Comparison of ENCODE assay signal across 9 mouse cellular contexts in the genomic region with DNA sequence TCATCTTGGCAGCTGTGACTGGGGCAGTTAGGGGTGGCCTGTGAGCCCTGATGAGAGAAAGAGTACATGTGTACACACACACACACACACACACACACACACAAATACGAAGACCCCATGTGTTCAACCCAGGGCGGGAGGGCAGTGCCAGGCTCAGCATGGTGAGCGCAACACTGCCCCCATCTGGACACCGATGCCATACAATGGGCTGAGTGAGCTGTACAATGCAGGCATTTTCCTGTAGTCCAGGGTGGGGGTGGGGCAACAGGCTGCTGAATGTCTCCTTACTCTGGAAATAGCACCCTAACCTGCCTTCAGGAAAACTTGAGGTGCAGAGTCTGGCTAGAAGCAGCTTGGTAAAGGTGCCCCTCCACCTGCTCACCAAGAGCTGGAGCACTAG. TPM values are rescaled to one million over a fixed set of nuclear protein-coding genes. Genes with fewer than 3 reads are reported as not detected.
A peak's percentile ranks its signal among the peaks of the same experiment; 100 is the strongest.
DNase-seq lines count a peak whose midpoint lies in the region; ATAC-seq lines count a peak whose summit lies in the region.
"Had no signal": no experiment of that assay in that cellular context is flagged by ENCODE, and none has a peak within 500 bp of the region (broad histone marks: within the 10 kb centered on the region; RNA-seq: fewer than 3 reads in every experiment).

No protein-coding gene starts in this region.

- no peak overlapping the region for H3K4me3 ChIP-seq in heart, embryonic 12.5 days
- H3K4me3 ChIP-seq: lung, embryonic 15.5 days had no signal

- peaks cover 42% of the 10 kb centered on the region for H3K4me1 ChIP-seq in heart, embryonic 12.5 days (replicated peaks)

- H3K9ac ChIP-seq in heart, embryonic 12.5 days = no peak overlapping the region
- H3K9ac ChIP-seq: lung, embryonic 15.5 days had no signal

- WGBS in heart, embryonic 12.5 days = 53% methylated on average over 4 of the region's 4 CpGs

- peaks cover 49% of the 10 kb centered on the region for H3K36me3 ChIP-seq in heart, embryonic 12.5 days

- no peaks in the 10 kb centered on the region for H3K9me3 ChIP-seq in heart, embryonic 12.5 days (replicated peaks)
- H3K9me3 ChIP-seq: lung, embryonic 15.5 days had no signal

- DNase-seq in heart, adult 18-20 months = peak; percentile 50 to 59
- peak; percentile 61 for DNase-seq in MN1 (ENCODE audit: low spot score)
- DNase-seq in cerebellum, adult 9-11 months = peak; percentile 73
- peak; percentile 16 to 19 for DNase-seq in gastrocnemius, adult 8-10 months (ENCODE audit: low spot score in 2 of 2)
- DNase-seq in layer of hippocampus, postnatal 25 days (ENCODE audit: extremely low spot score in 1 of 2, low spot score in 1 of 2) = peak; percentile 40 to 76
- DNase-seq in spleen, postnatal 14 days (ENCODE audit: low spot score in 2 of 2) = peak; percentile 30 to 64

- H3K27ac ChIP-seq in heart, embryonic 12.5 days (ENCODE audit: poor library complexity, severe bottlenecking) = no peak overlapping the region
- H3K27ac ChIP-seq: lung, embryonic 15.5 days had no signal

- no peak overlapping the region for H3K4me2 ChIP-seq in heart, embryonic 12.5 days
- H3K4me2 ChIP-seq: lung, embryonic 15.5 days had no signal

- ATAC-seq in heart, embryonic 12.5 days (ENCODE audit: insufficient number of reproducible peaks, low FRiP score) = no peak
- peak; percentile 50 for ATAC-seq in megakaryocyte-erythroid progenitor cell, adult 5-6 weeks (replicated peaks; ENCODE audit: low FRiP score, low TSS enrichment, poor library complexity, severe bottlenecking)

- no peaks in the 10 kb centered on the region for H3K27me3 ChIP-seq in heart, embryonic 12.5 days (replicated peaks)
- H3K27me3 ChIP-seq: lung, embryonic 15.5 days had no signal

RNA-seq across cellular contexts. Expression of gene Llgl1, which starts 3.6 kb away (rescaled TPM):
- total RNA-seq in heart, adult 18-20 months (2021) = 10 to 100 TPM; 10.4 to 10.8 TPM
- 46.6 and 47.5 TPM in 2 replicates for polyA plus RNA-seq in heart, embryonic 12.5 days (2016; fragmentation: Nextera tagmentation; extraction: Ambion mirVana)
- 10 to 100 TPM in 1 of 4 experiments, 1 to 10 TPM in 3; 9.5 to 10.3 (median 9.8) TPM for total RNA-seq in gastrocnemius, adult 8-10 months (2022)
- 10 to 100 TPM; 51.7 to 53.8 TPM for total RNA-seq in layer of hippocampus, postnatal 25 days (2021)
- 20.1 and 21.7 TPM in 2 replicates for total RNA-seq in megakaryocyte-erythroid progenitor cell, adult 5-6 weeks (2014; fragmentation: Nextera tagmentation)
- 3.8 and 8.0 TPM in 2 replicates for total RNA-seq in megakaryocyte-erythroid progenitor cell, adult 5-6 weeks (2017)

RNA-seq across cellular contexts. Expression of gene Flii, which starts 23.9 kb away (rescaled TPM):
- 100 to 1,000 TPM; 124 to 129 TPM for total RNA-seq in heart, adult 18-20 months (2021)
- 87.6 and 91.6 TPM in 2 replicates for polyA plus RNA-seq in heart, embryonic 12.5 days (2016; fragmentation: Nextera tagmentation; extraction: Ambion mirVana)
- 100 to 1,000 TPM in 2 of 4 experiments, 10 to 100 TPM in 2; 96.0 to 116 (median 101) TPM for total RNA-seq in gastrocnemius, adult 8-10 months (2022)
- 10 to 100 TPM; 56.8 to 59.6 TPM for total RNA-seq in layer of hippocampus, postnatal 25 days (2021)
- total RNA-seq in megakaryocyte-erythroid progenitor cell, adult 5-6 weeks (2014; fragmentation: Nextera tagmentation) = 61.3 and 78.4 TPM in 2 replicates
- 85.0 and 105 TPM in 2 replicates for total RNA-seq in megakaryocyte-erythroid progenitor cell, adult 5-6 weeks (2017)

RNA-seq across cellular contexts. Expression of gene Mief2, which starts 25.1 kb away (rescaled TPM):
- 10 to 100 TPM; 30.5 to 34.2 TPM for total RNA-seq in heart, adult 18-20 months (2021)
- polyA plus RNA-seq in heart, embryonic 12.5 days (2016; fragmentation: Nextera tagmentation; extraction: Ambion mirVana) = 18.5 and 20.8 TPM in 2 replicates
- 10 to 100 TPM; 80.3 to 94.0 (median 84.3) TPM for total RNA-seq in gastrocnemius, adult 8-10 months (2022)
- 10 to 100 TPM; 22.8 to 26.1 TPM for total RNA-seq in layer of hippocampus, postnatal 25 days (2021)
- total RNA-seq in megakaryocyte-erythroid progenitor cell, adult 5-6 weeks (2014; fragmentation: Nextera tagmentation) = 3.8 and 4.4 TPM in 2 replicates
- total RNA-seq in megakaryocyte-erythroid progenitor cell, adult 5-6 weeks (2017) = 2.1 and 4.7 TPM in 2 replicates

Comparison
In these comparisons a context has a peak if more than half of its experiments do, and no peak if none do; other contexts are left out.
1. DNase-seq: peak in every context shown above with its lines; median percentile 73 in cerebellum, adult 9-11 months; 61 in MN1; 58 in layer of hippocampus, postnatal 25 days; 54 in heart, adult 18-20 months; 47 in spleen, postnatal 14 days; 18 in gastrocnemius, adult 8-10 months.
2. RNA of gene Mief2, which starts 25.1 kb away (total RNA-seq): 80.3 to 94.0 TPM in gastrocnemius, adult 8-10 months, 30.5 to 34.2 TPM in heart, adult 18-20 months and 22.8 to 26.1 TPM in layer of hippocampus, postnatal 25 days; 2.1 to 4.7 TPM in megakaryocyte-erythroid progenitor cell, adult 5-6 weeks; every median in the first group is over 4 times any median in the second.